8 mouse cellular contexts compared by ENCODE assay signal in genomic region chr8:95633262-95634062, GRCm38 (mm10). TPM values are rescaled to one million over a fixed set of nuclear protein-coding genes. Genes with fewer than 3 reads are reported as not detected.
DNase-seq lines count a peak whose midpoint lies in the region; ATAC-seq lines count a peak whose summit lies in the region.

Gins3 (plus strand) TSS chr8:95633453.

- no peaks in the 10 kb centered on the region for H3K36me3 ChIP-seq in hindbrain, embryonic 16.5 days (ENCODE audit: control insufficient read depth, insufficient read depth, low read length)
- no peaks in the 10 kb centered on the region for H3K36me3 ChIP-seq in macrophage (ENCODE audit: inconsistent target)

- peak; percentile 97 for DNase-seq in R1 (ENCODE audit: low read depth, low spot score)
- peak; percentile 93 to 94 for DNase-seq in cerebellum, postnatal 25 days
- DNase-seq in frontal cortex, postnatal 36 days (ENCODE audit: low spot score in 2 of 2) = peak; percentile 88 to 95
- DNase-seq in left cerebral cortex, adult 18-20 months (ENCODE audit: low spot score in 2 of 2) = peak; percentile 89 to 92
- DNase-seq in right cerebral cortex, adult 18-20 months = peak; percentile 93
- DNase-seq in urinary bladder, postnatal 10 days (ENCODE audit: low spot score) = peak; percentile 72

- peaks cover 11% of the 10 kb centered on the region; the same call in 1 of the 2 replicates for H3K79me2 ChIP-seq in macrophage (ENCODE audit: inconsistent target)

- H3K9ac ChIP-seq in hindbrain, embryonic 16.5 days (ENCODE audit: low read depth, low read length) = peak within 1 kb of the TSS; percentile 59

- no peaks in the 10 kb centered on the region for H3K9me3 ChIP-seq in hindbrain, embryonic 16.5 days (ENCODE audit: control insufficient read depth, low read length)

- H3K4me3 ChIP-seq in hindbrain, embryonic 16.5 days (ENCODE audit: low read length) = peak within 1 kb of the TSS; percentile 62
- H3K4me3 ChIP-seq in macrophage (ENCODE audit: inconsistent target) = peak within 1 kb of the TSS; percentile 74

- under 1% methylated on average over 52 of the region's 52 CpGs for WGBS in hindbrain, embryonic 16.5 days
- WGBS in macrophage (ENCODE audit: missing documents) = 1% methylated on average over 50 of the region's 52 CpGs

- H3K4me2 ChIP-seq in hindbrain, embryonic 16.5 days (ENCODE audit: low read length) = peak within 1 kb of the TSS; percentile 69

- peaks cover 10% of the 10 kb centered on the region for H3K4me1 ChIP-seq in hindbrain, embryonic 16.5 days (ENCODE audit: control insufficient read depth, insufficient read depth, low read depth, low read length)

- ATAC-seq in hindbrain, embryonic 16.5 days = peak; percentile 97

- H3K27me3 ChIP-seq in hindbrain, embryonic 16.5 days (replicated peaks; ENCODE audit: control insufficient read depth, insufficient read depth, low read length) = peaks cover 3% of the 10 kb centered on the region; the same call in 1 of the 2 replicates

- no peak within 1 kb of the TSS for H3K27ac ChIP-seq in hindbrain, embryonic 16.5 days (ENCODE audit: low read depth, low read length)
- no peak within 1 kb of the TSS for H3K27ac ChIP-seq in macrophage

RNA-seq across cellular contexts. Expression of gene Gins3, which starts in this region (rescaled TPM):
- polyA plus RNA-seq in hindbrain, embryonic 16.5 days (2015; fragmentation: Nextera tagmentation; extraction: Ambion mirVana) = 7.5 and 7.7 TPM in 2 replicates
- total RNA-seq in left cerebral cortex, adult 18-20 months (2021) = 1 to 10 TPM; 2.0 to 2.8 TPM
- total RNA-seq in macrophage (2018; cell fraction: chromatin; rRNA removed) = 10 to 100 TPM in 1 of 26 experiments, 1 to 10 TPM in 20, under 1 TPM in 5; 0.34 to 10.3 (median 2.4) TPM
- total RNA-seq in macrophage (2018; cell fraction: cytosol; rRNA removed) = 1 to 10 TPM in 19 of 26 experiments, under 1 TPM in 7; 0.43 to 2.8 (median 1.5) TPM
- 10 to 100 TPM in 1 of 26 experiments, 1 to 10 TPM in 17, under 1 TPM in 7, not detected in 1; 0.56 to 10.2 (median 1.7) TPM for total RNA-seq in macrophage (2018; cell fraction: nucleus; rRNA removed)
- polyA plus RNA-seq in macrophage (2018) = 2.6 to 4.4 TPM (median 2.6 TPM) in 3 replicates
